Mouse (Mus musculus) liver, postnatal 0 days (tissue): ENCODE data around the gene Nde1. TPM values are rescaled to one million over a fixed set of nuclear protein-coding genes. Genes with fewer than 3 reads are reported as not detected.

Experiments
- ATAC-seq: fragments of 200-750 bp; cut with Nextera tagmentation; 2 replicates; pipeline ENCODE4 v1.8.0; 2017; ENCODE audit warnings: mild to moderate bottlenecking, moderate library complexity
- DNase-seq: peaks from one replicate; pipeline ENCODE4 v3.0.0-alpha.2; 2016
- H3K27ac ChIP-seq: fragments of 300-500 bp; sonication (generic); 2 replicates; pipeline ENCODE4 v1.5.1; 2014; ENCODE audit warnings: antibody characterized with exemption, moderate library complexity, mild to moderate bottlenecking, low read depth
- H3K27me3 ChIP-seq: fragments of 300-500 bp; sonication (generic); 2 replicates; pipeline ENCODE4 v1.6.1; 2014; ENCODE audit warnings: low read length, control low read depth, mixed read lengths; ENCODE audit not compliant: insufficient read depth
- H3K36me3 ChIP-seq: fragments of 300-500 bp; sonication (generic); replicated peaks from 2 replicates; pipeline ENCODE4 v1.6.1; 2014; ENCODE audit warnings: mild to moderate bottlenecking, control low read depth, low read length, moderate library complexity, mixed read lengths; ENCODE audit not compliant: insufficient read depth
- H3K4me1 ChIP-seq: fragments of 300-500 bp; sonication (generic); 2 replicates; pipeline ENCODE4 v1.6.1; 2014; ENCODE audit warnings: antibody characterized with exemption, mild to moderate bottlenecking, control low read depth; ENCODE audit not compliant: insufficient read depth
- H3K4me2 ChIP-seq: fragments of 300-500 bp; sonication (generic); 2 replicates; pipeline ENCODE4 v1.6.1; 2014; ENCODE audit warnings: low read depth, mild to moderate bottlenecking, low read length, moderate library complexity, mixed read lengths
- H3K4me3 ChIP-seq: fragments of 300-500 bp; sonication (generic); 2 replicates; pipeline ENCODE4 v1.5.1; 2014; ENCODE audit warnings: low read depth, low read length
- H3K9ac ChIP-seq: fragments of 300-500 bp; sonication (generic); replicated peaks from 2 replicates; pipeline ENCODE4 v1.6.1; 2014; ENCODE audit warnings: mild to moderate bottlenecking, moderate library complexity
- H3K9me3 ChIP-seq: fragments of 300-500 bp; sonication (generic); 2 replicates; pipeline ENCODE4 v1.6.1; 2016; ENCODE audit warnings: mild to moderate bottlenecking, control low read depth, low read length, mixed read lengths
- CTCF ChIP-seq: sonication (generic); IDR thresholded peaks from 2 replicates; pipeline ENCODE4 v1.5.1; 2016; ENCODE audit warnings: antibody characterized with exemption, low read depth
- EP300 ChIP-seq: IDR thresholded peaks from 2 replicates; pipeline ENCODE4 v1.6.1; 2016; ENCODE audit warnings: antibody characterized with exemption, low read depth, mild to moderate bottlenecking
- WGBS: fragments of 180-500 bp; shearing (Covaris S2); extraction: QIAGEN DNeasy Blood & Tissue Kit; methylation state at CpG from one replicate; pipeline ENCODE4 v1.1.7; 2014; ENCODE audit not compliant: insufficient replicate concordance; 5-methylcytosine and 5-hydroxymethylcytosine counted together
- microRNA counts: library from miRNA; unstranded; fragments of <30 nt; microRNA quantifications from one replicate; lab custom pipeline; 2015
- microRNA-seq: library from miRNA; unstranded; fragments of <30 nt; microRNA quantifications from one replicate; pipeline ENCODE4, GENCODE M21; 2016
- polyA plus RNA-seq: library from polyadenylated mRNA; unstranded; fragments of >200 nt; fragmentation: Nextera tagmentation; extraction: Ambion mirVana; gene quantifications from 2 replicates; pipeline ENCODE4 v1.2.1, GENCODE M21; 2015

Nde1 gene
- polyA plus RNA-seq, 1 experiment from 2014 or later: 28.1 TPM

GRCm38 (mm10) chr16:14195427-14195826, 32.4 kb downstream of the Nde1 start:
- Histone ChIP-seq H3K27ac (no peak overlapping the region), H3K4me2 (no peak overlapping the region), H3K36me3 (peaks cover 23% of the 10 kb centered on the region), H3K9me3 (no peaks in the 10 kb centered on the region), H3K4me1 (no peaks in the 10 kb centered on the region), H3K9ac (no peak overlapping the region), H3K27me3 (no peaks in the 10 kb centered on the region), H3K4me3 (no peak overlapping the region)
- WGBS: 30% methylated on average over 1 of the region's 1 CpGs
- peak; percentile 73 for DNase-seq
- ATAC-seq: 0 out of 2 replicates have a peak, but pooled peaks have one; percentile 49
- no peak for TF ChIP-seq EP300
- TF ChIP-seq CTCF: peak; percentile 80

DNA sequence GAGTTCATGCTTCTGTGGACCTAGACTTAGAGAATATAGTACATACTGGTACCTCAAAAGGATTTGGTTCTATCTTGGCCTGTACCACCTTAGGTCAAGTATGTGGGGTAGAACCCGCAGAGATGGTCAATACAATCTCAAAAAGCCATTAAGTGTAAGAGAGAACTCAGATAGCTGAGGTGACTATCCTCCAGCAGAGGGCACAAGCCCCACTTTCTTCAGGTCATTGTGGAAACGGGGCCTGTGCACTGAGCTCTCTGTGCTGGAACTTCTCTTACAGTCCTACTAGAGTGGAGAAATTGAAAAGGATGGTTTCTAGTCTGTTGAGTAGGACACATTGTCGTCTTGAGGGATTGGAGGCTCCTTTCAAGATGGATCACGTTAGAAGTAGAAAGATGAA, 35.7 kb downstream of the Nde1 start:
- no peak for DNase-seq
- H3K4me3 ChIP-seq: no peak overlapping the region
- WGBS: 63% methylated on average over 4 of the region's 4 CpGs

DNA sequence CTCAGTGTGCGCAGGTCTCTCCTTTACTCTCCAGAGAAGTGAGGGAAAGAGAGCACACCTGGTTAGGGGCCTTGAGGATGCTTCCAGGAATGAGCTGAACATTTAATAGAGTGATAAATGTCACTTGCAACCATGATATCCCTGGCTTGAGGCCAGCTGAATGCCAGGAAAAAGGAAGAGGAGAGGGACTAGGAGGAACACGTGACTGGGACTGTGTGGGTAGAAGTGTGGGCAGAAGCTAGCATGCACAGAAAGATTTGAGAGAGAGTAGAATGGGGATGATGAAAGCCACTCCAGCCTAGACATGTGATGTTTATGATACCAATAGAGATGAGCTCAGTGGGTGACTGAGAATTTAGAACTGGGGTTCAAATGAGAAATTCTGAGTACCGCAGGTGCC, 52.1 kb downstream of the Nde1 start:
- no peaks in the 10 kb centered on the region for H3K36me3 ChIP-seq

More for the DNA sequence above, 35.7 kb downstream of the Nde1 start:
- Histone ChIP-seq H3K4me2 (no peak overlapping the region), H3K4me1 (no peaks in the 10 kb centered on the region), H3K27me3 (no peaks in the 10 kb centered on the region), H3K9me3 (no peaks in the 10 kb centered on the region), H3K9ac (no peak overlapping the region), H3K36me3 (no peaks in the 10 kb centered on the region), H3K27ac (no peak overlapping the region)
- peak; percentile 26 for TF ChIP-seq CTCF
- no peak for TF ChIP-seq EP300
- ATAC-seq: no peak

GRCm38 (mm10) chr16:14237100-14237723, 74.1 kb downstream of the Nde1 start:
- DNase-seq (peak; percentile 83), ATAC-seq (no peak)
- Histone ChIP-seq H3K4me3 (no peak overlapping the region), H3K27me3 (no peaks in the 10 kb centered on the region), H3K36me3 (no peaks in the 10 kb centered on the region), H3K9ac (no peak overlapping the region), H3K9me3 (no peaks in the 10 kb centered on the region), H3K4me1 (no peaks in the 10 kb centered on the region), H3K4me2 (no peak overlapping the region), H3K27ac (no peak overlapping the region)
- 17% methylated on average over 6 of the region's 6 CpGs for WGBS
- TF ChIP-seq CTCF (peak; percentile 94), EP300 (no peak)

More for the DNA sequence above, 52.1 kb downstream of the Nde1 start:
- WGBS: 81% methylated on average over 3 of the region's 3 CpGs
- Histone ChIP-seq H3K9ac (no peak overlapping the region), H3K4me3 (no peak overlapping the region), H3K9me3 (no peaks in the 10 kb centered on the region), H3K27ac (no peak overlapping the region), H3K27me3 (no peaks in the 10 kb centered on the region), H3K4me2 (no peak overlapping the region), H3K4me1 (no peaks in the 10 kb centered on the region)
- DNase-seq: no peak
- TF ChIP-seq CTCF (no peak), EP300 (no peak)
- ATAC-seq: no peak

- Histone ChIP-seq H3K4me3 (no peak overlapping the region), H3K27ac (no peak overlapping the region), H3K27me3 (no peaks in the 10 kb centered on the region), H3K4me2 (no peak overlapping the region), H3K9ac (no peak overlapping the region), H3K4me1 (no peaks in the 10 kb centered on the region), H3K36me3 (no peaks in the 10 kb centered on the region), H3K9me3 (no peaks in the 10 kb centered on the region)
- DNase-seq: no peak
- TF ChIP-seq EP300: no peak
- TF ChIP-seq CTCF: no peak
- 66% methylated on average over 3 of the region's 3 CpGs for WGBS
- no peak for ATAC-seq
Measured at GRCm38 (mm10) chr16:14242059-14242458, 79.0 kb downstream of the Nde1 start.

MicroRNA genes within 50 kb of the gene (microRNA counts, 519-probe panel; counts per million panel counts)
- 3,123 counts per million, percentile 32 among the panel's probes with 10 or more counts for microRNA mmu-miR-484 (lab: Ali Mortazavi, UCI)

Small RNA genes within 50 kb of the gene (microRNA-seq; reads per million reads assigned to microRNA genes)
- gene Gm27671 (not detected), gene Mir484 (3,295 reads per million, percentile 84 among the genes with 10 or more reads in this experiment)

Other genes starting within 250 kb of the Nde1 start
- 0.12 TPM in 1 of 2 replicates, not detected in the other for gene 2900011O08Rik, start 176.7 kb upstream of the Nde1 start, polyA plus RNA-seq
- 0.18 TPM in 1 of 2 replicates, not detected in the other for gene Ifitm7, start 176.4 kb upstream of the Nde1 start, polyA plus RNA-seq
- 6.1 TPM in 2 replicates for gene Marf1, start 76 bp downstream of the Nde1 start, polyA plus RNA-seq
- gene Myh11, start 128.1 kb downstream of the Nde1 start, polyA plus RNA-seq: 0.36 TPM in 2 replicates
- 40.7 and 45.1 TPM in 2 replicates for gene Fopnl, start 154.1 kb downstream of the Nde1 start, polyA plus RNA-seq
- gene Abcc1, start 198.3 kb downstream of the Nde1 start, polyA plus RNA-seq: 1.2 and 1.7 TPM in 2 replicates